Mouse (Mus musculus): ENCODE results near the gene Rars. TPM values are rescaled to one million over a fixed set of nuclear protein-coding genes. Genes with fewer than 3 reads are reported as not detected.
A peak's percentile ranks its signal among the peaks of the same experiment; 100 is the strongest.

The Rars gene
- total RNA-seq, 2 experiments from 2014 or later, result 74.8 to 77.9 TPM

DNA sequence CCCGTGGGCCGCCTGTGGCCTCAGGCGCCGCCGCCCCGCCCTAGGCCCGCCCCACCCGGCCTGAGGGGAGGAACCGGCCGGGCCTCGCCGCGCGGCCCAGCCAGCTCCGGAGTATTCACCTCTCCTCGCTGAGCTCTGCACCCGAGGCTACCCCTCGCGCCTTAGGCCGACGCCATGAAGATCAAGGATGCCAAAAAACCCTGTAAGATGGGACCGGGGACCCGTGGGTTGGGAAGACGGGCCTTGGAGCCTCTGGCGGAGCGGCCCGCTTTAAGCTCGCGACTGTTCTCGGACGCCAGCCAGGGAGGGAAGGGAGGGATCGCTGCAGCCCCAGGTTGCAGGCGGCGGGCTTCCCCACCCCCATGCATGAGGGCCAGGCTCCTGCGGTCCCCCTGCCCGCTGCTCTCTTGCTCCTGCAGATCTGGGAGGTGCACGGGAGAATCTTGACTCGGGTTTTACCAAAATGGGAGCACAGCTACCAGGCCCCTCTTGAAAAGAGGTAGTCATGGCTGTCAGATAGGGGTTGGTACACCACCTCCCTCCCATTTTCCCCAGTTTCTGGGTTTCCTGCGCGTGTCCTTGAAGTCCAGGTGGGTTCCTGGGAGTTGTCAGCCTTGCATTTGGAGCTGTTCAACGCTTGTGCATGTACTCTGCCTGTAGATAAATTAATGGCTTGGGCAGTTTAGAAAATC, 64.4 kb downstream of the Rars start:
- peak; percentile 54 to 60 for DNase-seq (ENCODE audit: low spot score in 2 of 2)

DNA sequence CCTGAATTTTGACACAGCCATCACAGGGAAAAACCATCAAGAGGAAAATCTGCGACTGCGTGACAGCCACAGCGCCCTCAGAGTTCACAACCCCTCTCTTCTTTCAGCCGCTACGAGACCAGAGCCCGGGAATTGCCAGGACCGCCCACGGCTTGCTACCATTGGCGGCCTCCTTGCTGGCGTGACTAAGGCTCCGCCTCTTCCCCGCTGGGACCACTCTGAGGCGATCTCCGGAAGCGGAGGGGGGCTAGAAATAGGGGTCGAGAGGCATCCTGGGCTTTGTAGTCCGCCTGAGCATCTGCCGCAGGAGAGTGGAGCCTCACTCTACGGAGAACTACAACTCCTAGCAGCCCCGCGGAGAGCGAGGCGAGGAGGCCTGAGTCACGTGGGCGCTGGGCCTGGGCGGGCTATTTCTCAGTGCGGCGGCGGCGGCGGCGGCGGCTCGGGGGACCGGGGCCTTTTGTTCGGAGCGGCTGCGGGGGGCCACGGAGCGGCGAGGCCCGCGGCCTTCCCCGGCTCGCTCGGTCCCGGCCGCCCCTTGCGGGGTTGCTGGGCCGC, 65.0 kb downstream of the Rars start, which contains the start of gene Pank3:
Gene Pank3 (plus strand): TSS at position 297 of the 558 bp plus-strand sequence.
- peak; percentile 69 to 93 for DNase-seq (ENCODE audit: low spot score in 2 of 2)

DNA sequence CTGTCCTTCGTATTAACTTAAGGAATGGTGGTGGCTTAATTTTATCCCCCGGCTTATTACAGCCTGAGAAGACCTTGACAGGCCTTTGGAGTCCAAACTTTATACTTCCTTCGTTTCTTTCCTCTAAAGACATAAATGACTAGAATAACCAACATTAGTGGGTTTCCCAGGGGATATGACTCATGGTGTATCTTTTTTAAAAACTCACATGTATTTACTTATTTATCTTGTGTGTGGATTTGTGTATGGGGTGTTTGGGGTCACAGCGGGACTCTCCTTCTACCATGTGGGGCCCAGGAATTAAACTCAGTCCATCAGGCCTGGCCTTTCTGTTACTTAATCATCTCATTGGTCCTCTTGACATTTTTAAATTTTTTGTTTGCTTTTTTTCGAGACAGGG, 67.5 kb downstream of the Rars start:
- DNase-seq (ENCODE audit: low spot score in 2 of 2), result no peak

DNA sequence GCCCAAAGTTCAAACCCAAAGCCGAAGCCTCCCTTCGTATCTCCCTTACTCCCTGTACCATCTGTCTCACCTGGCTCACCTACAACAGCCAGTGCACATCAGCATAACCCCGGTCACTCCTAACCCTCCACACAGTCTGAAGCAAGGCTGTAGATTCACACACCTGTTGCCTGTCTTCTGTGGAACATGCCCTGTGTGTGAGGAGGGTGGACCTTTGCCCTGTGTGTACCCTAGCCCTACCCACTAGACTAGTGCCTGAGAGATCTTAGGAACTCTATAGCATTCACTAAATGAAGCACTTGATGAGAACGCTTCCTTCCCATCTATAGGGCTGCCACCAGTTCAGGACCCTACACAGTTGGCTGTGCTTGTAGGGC, 73.7 kb downstream of the Rars start:
- DNase-seq (ENCODE audit: low spot score in 2 of 2), result no peak

DNA sequence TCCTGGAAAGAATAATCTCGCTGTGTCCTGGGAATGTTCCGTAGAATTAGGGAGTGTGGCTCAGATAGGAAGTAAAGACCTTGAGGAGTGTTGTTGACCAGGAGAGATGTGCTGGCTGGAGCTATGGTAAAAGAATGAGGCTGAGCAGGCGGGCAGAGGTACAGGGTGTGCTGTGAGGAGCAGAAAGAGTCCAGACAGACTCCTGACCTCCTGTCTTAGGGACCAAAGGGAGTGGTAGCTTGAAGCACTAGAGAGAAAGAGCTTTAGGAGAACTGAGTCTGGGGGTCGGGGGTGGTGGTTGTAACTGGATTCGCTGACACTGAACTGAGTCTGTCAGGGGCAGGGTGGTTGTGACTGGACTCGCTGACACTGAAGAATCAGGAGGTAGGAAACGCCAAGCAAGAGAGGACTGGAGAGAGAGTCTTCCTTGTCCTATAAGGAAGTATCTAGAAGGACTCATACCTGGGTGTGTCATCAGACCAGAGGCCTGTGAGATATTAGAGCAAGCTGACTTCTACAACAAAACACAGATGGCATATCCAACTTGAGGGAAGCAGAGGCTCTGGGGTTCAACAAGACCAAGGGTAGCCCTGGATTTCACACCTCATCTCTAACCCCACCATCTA, 74.2 kb downstream of the Rars start:
- no peak for DNase-seq (ENCODE audit: low spot score in 2 of 2)

Small RNA genes within 50 kb of the gene (microRNA-seq; reads per million reads assigned to microRNA genes)
- gene Mir103-1, result 3.4 reads per million, percentile 9 among the genes with 10 or more reads in this experiment

Other genes starting within 250 kb of the Rars start
- 10 to 100 TPM; 57.1 to 58.9 TPM for gene Pank3, start 65.0 kb downstream of the Rars start, total RNA-seq (2021)
- gene Fbll1, start 35.6 kb downstream of the Rars start, total RNA-seq (2021), result 1 to 10 TPM; 1.2 to 2.7 TPM
- 10 to 100 TPM; 39.6 to 57.7 TPM for gene Wwc1, start 146.0 kb upstream of the Rars start, total RNA-seq (2021)

Measured in adrenal gland, postnatal 4 days (tissue).